Mouse (Mus musculus) large intestine, adult 2 months (tissue): ENCODE data around the gene Olfr1053. TPM values are rescaled to one million over a fixed set of nuclear protein-coding genes. Genes with fewer than 3 reads are reported as not detected.
"Not testable (repeated sequence)": the region's sequence is repeated elsewhere in the genome, so short reads cannot be mapped to it uniquely, and the experiment has no call there.

Source experiments
- DNase-seq: peaks from one replicate; pipeline ENCODE4 v3.0.0-alpha.2; 2012; ENCODE audit warnings: low read depth, low spot score
- WGBS: fragments of 180-500 bp; shearing (Covaris S2); methylation state at CpG from one replicate; pipeline ENCODE4 v1.1.7; 2018; 5-methylcytosine and 5-hydroxymethylcytosine counted together
- polyA plus RNA-seq: library from polyadenylated mRNA; depleted of rRNA; stranded (reverse); fragments of >200 nt; gene quantifications from 2 replicates; pipeline ENCODE4 v1.2.3, GENCODE M21; 2012; rRNA removed

Olfr1053 gene
- polyA plus RNA-seq, result not detected in 2 replicates

GRCm38 (mm10) chr2:86315184-86315583 is at the start of gene Olfr1053:
Gene Olfr1053, minus strand, starts transcription at chr2:86315284.
- WGBS, result 57% methylated on average over 3 of the region's 3 CpGs
- no peak for DNase-seq

GRCm38 (mm10) chr2:86362369-86362768 is 47.3 kb upstream of the Olfr1053 start, which contains the start of gene Olfr1056:
Gene Olfr1056, minus strand, starts transcription at chr2:86362469.
- no peak for DNase-seq

GRCm38 (mm10) chr2:86351751-86352150 is 36.7 kb upstream of the Olfr1053 start:
- 81% methylated on average over 1 of the region's 1 CpGs for WGBS
- DNase-seq, result not testable (repeated sequence)

GRCm38 (mm10) chr2:86350184-86350583 is 35.1 kb upstream of the Olfr1053 start, which contains the start of gene Olfr1055:
Gene Olfr1055, minus strand, starts transcription at chr2:86350284.
- 91% methylated on average over 5 of the region's 5 CpGs for WGBS

GRCm38 (mm10) chr2:86335333-86335732 is 20.2 kb upstream of the Olfr1053 start, which contains the start of gene Olfr1054:
Gene Olfr1054, minus strand, starts transcription at chr2:86335433.
- 80% methylated on average over 3 of the region's 3 CpGs for WGBS
- DNase-seq, result no peak

More at GRCm38 (mm10) chr2:86350184-86350583, 35.1 kb upstream of the Olfr1053 start, which contains the start of gene Olfr1055:
- no peak for DNase-seq

- no peak for DNase-seq
Measured at GRCm38 (mm10) chr2:86292155-86292554, 22.9 kb downstream of the Olfr1053 start, which contains the start of gene Olfr1052. Gene Olfr1052, plus strand, starts transcription at chr2:86292455.

- not testable (repeated sequence) for DNase-seq
Measured at GRCm38 (mm10) chr2:86278988-86279387, 36.1 kb downstream of the Olfr1053 start, which contains the start of gene Olfr1051. Gene Olfr1051, minus strand, starts transcription at chr2:86279088.

Other genes starting within 250 kb of the Olfr1053 start
- gene Olfr1036, start 241.3 kb downstream of the Olfr1053 start, polyA plus RNA-seq, result not detected in 2 replicates
- not detected in 2 replicates for gene Olfr1037, start 227.9 kb downstream of the Olfr1053 start, polyA plus RNA-seq
- gene Olfr1039, start 179.4 kb downstream of the Olfr1053 start, polyA plus RNA-seq, result not detected in 2 replicates
- not detected in 2 replicates for gene Olfr1040, start 168.6 kb downstream of the Olfr1053 start, polyA plus RNA-seq
- gene Olfr1042, start 153.4 kb downstream of the Olfr1053 start, polyA plus RNA-seq, result not detected in 2 replicates
- not detected in 2 replicates for gene Olfr1043, start 147.8 kb downstream of the Olfr1053 start, polyA plus RNA-seq
- gene Olfr1044, start 137.5 kb downstream of the Olfr1053 start, polyA plus RNA-seq, result not detected in 2 replicates
- not detected in 2 replicates for gene Olfr52, start 129.6 kb downstream of the Olfr1053 start, polyA plus RNA-seq
- not detected in 2 replicates for gene Olfr1045, start 112.3 kb downstream of the Olfr1053 start, polyA plus RNA-seq
- not detected in 2 replicates for gene Olfr1046, start 96.0 kb downstream of the Olfr1053 start, polyA plus RNA-seq
- not detected in 2 replicates for gene Olfr1047, start 83.9 kb downstream of the Olfr1053 start, polyA plus RNA-seq
- not detected in 2 replicates for gene Olfr1048, start 75.0 kb downstream of the Olfr1053 start, polyA plus RNA-seq
- gene Olfr1049, start 57.0 kb downstream of the Olfr1053 start, polyA plus RNA-seq, result not detected in 2 replicates
- gene Olfr1051, start 36.2 kb downstream of the Olfr1053 start, polyA plus RNA-seq, result not detected in 2 replicates
- not detected in 2 replicates for gene Olfr1052, start 22.8 kb downstream of the Olfr1053 start, polyA plus RNA-seq
- gene Olfr1054, start 20.1 kb upstream of the Olfr1053 start, polyA plus RNA-seq, result not detected in 2 replicates
- not detected in 2 replicates for gene Olfr1055, start 35.0 kb upstream of the Olfr1053 start, polyA plus RNA-seq
- gene Olfr1056, start 47.2 kb upstream of the Olfr1053 start, polyA plus RNA-seq, result not detected in 2 replicates
- not detected in 2 replicates for gene Olfr1057, start 63.1 kb upstream of the Olfr1053 start, polyA plus RNA-seq
- not detected in 2 replicates for gene Olfr1058, start 73.3 kb upstream of the Olfr1053 start, polyA plus RNA-seq
- gene Olfr1061, start 98.8 kb upstream of the Olfr1053 start, polyA plus RNA-seq, result not detected in 2 replicates
- gene Olfr1062, start 111.5 kb upstream of the Olfr1053 start, polyA plus RNA-seq, result not detected in 2 replicates
- gene Olfr1065, start 135.3 kb upstream of the Olfr1053 start, polyA plus RNA-seq, result not detected in 2 replicates
- not detected in 2 replicates for gene Olfr1066, start 141.0 kb upstream of the Olfr1053 start, polyA plus RNA-seq
- gene Olfr228, start 172.1 kb upstream of the Olfr1053 start, polyA plus RNA-seq, result not detected in 2 replicates
- gene Olfr1076, start 193.2 kb upstream of the Olfr1053 start, polyA plus RNA-seq, result not detected in 2 replicates
- gene Olfr1079, start 227.2 kb upstream of the Olfr1053 start, polyA plus RNA-seq, result not detected in 2 replicates
- not detected in 2 replicates for gene Olfr1080, start 243.0 kb upstream of the Olfr1053 start, polyA plus RNA-seq